24 mouse cellular contexts compared by ENCODE assay signal in the genomic region with DNA sequence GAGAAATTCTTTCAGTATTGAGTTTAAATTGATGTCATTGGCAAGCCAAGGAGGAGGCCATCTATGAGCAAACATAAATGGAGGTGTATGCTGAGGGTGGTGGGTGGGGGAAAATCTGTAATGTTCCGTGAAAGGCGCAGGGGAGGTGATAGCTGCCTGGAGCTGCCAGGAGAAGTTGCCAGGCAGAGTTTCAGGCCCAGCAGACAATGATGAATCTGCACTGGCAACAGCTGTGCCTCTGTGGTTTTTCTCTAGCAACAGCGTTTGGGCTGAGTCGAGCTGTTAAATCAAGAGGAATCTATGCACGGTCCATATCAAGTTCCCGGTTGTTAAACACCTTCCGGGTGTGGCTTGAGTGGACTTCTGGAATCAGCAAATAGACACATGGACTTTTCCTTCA.
A peak's percentile ranks its signal among the peaks of the same experiment; 100 is the strongest.
DNase-seq lines count a peak whose midpoint lies in the region; ATAC-seq and TF ChIP-seq lines count a peak whose summit lies in the region.
"Had no signal": no experiment of that assay in that cellular context is flagged by ENCODE, and none has a peak within 500 bp of the region (broad histone marks: within the 10 kb centered on the region; RNA-seq: fewer than 3 reads in every experiment).

No protein-coding gene starts in this region.

- peak; percentile 3 to 30 for DNase-seq in frontal cortex, adult 2 months (ENCODE audit: extremely low spot score in 1 of 2, low spot score in 1 of 2)
- no peak for DNase-seq in frontal cortex, postnatal 25 days (ENCODE audit: low spot score in 2 of 2)
- peak; percentile 6 for DNase-seq in midbrain, embryonic 11.5 days (ENCODE audit: low spot score, missing footprints)
- DNase-seq in midbrain, postnatal 0 days (ENCODE audit: low spot score), result no peak
- peak; percentile 46 for DNase-seq in brain, adult 2 months (ENCODE audit: low read depth, low spot score)
- DNase-seq: adrenal gland, adult 8-10 months; cerebellum, adult 9-11 months; gastrocnemius, postnatal 10 days; heart, adult 18-20 months; kidney, postnatal 10 days; retina, postnatal 1 day; thymus, adult 18-20 months; thymus, postnatal 4 days had no signal

- no peaks in the 10 kb centered on the region for H3K9me3 ChIP-seq in midbrain, embryonic 11.5 days (ENCODE audit: control insufficient read depth, low read length)
- H3K9me3 ChIP-seq in midbrain, postnatal 0 days (ENCODE audit: low read length), result no peaks in the 10 kb centered on the region
- H3K9me3 ChIP-seq in kidney, embryonic 15.5 days (replicated peaks), result peaks cover 4% of the 10 kb centered on the region; the same call in 1 of the 2 replicates
- H3K9me3 ChIP-seq: hindbrain, embryonic 15.5 days; intestine, embryonic 15.5 days had no signal

- no peak for TF ChIP-seq CTCF in midbrain, postnatal 0 days (IDR thresholded peaks at IDR 0.05)

- no peak overlapping the region for H3K27ac ChIP-seq in midbrain, embryonic 11.5 days (ENCODE audit: low read depth, low read length)
- no peak overlapping the region for H3K27ac ChIP-seq in midbrain, postnatal 0 days (ENCODE audit: low read depth, low read length)
- no peak overlapping the region for H3K27ac ChIP-seq in kidney, embryonic 15.5 days
- H3K27ac ChIP-seq: embryonic facial prominence, embryonic 12.5 days; forebrain, embryonic 15.5 days; heart, embryonic 13.5 days; hindbrain, embryonic 15.5 days; intestine, embryonic 15.5 days; layer of hippocampus, adult 2 months had no signal

- no peak overlapping the region for H3ac ChIP-seq in myocyte (ENCODE audit: control insufficient read depth, insufficient read length)

- H3K4me1 ChIP-seq in midbrain, embryonic 11.5 days (ENCODE audit: control insufficient read depth, insufficient read depth, low read length), result no peaks in the 10 kb centered on the region
- no peaks in the 10 kb centered on the region for H3K4me1 ChIP-seq in midbrain, postnatal 0 days (ENCODE audit: insufficient read depth, low read length)
- H3K4me1 ChIP-seq in kidney, embryonic 15.5 days, result no peaks in the 10 kb centered on the region
- H3K4me1 ChIP-seq: embryonic facial prominence, embryonic 12.5 days; forebrain, embryonic 15.5 days; heart, embryonic 13.5 days; hindbrain, embryonic 15.5 days; intestine, embryonic 15.5 days had no signal

- H3K4me3 ChIP-seq in midbrain, embryonic 11.5 days (ENCODE audit: low read depth, low read length), result no peak overlapping the region
- no peak overlapping the region for H3K4me3 ChIP-seq in midbrain, postnatal 0 days (ENCODE audit: low read depth, low read length)
- H3K4me3 ChIP-seq in myocyte, result no peak overlapping the region
- H3K4me3 ChIP-seq in kidney, embryonic 15.5 days (replicated peaks), result no peak overlapping the region
- H3K4me3 ChIP-seq: embryonic facial prominence, embryonic 12.5 days; forebrain, embryonic 15.5 days; heart, embryonic 13.5 days; hindbrain, embryonic 15.5 days; intestine, embryonic 15.5 days; layer of hippocampus, adult 2 months had no signal

- H3K9ac ChIP-seq in midbrain, embryonic 11.5 days (ENCODE audit: low read length), result no peak overlapping the region
- H3K9ac ChIP-seq in midbrain, postnatal 0 days (replicated peaks; ENCODE audit: low read length, poor library complexity, severe bottlenecking), result no peak overlapping the region
- H3K9ac ChIP-seq in kidney, embryonic 15.5 days, result no peak overlapping the region
- H3K9ac ChIP-seq: embryonic facial prominence, embryonic 12.5 days; forebrain, embryonic 15.5 days; heart, embryonic 13.5 days; hindbrain, embryonic 15.5 days; intestine, embryonic 15.5 days had no signal

- no peak for ATAC-seq in midbrain, embryonic 11.5 days (ENCODE audit: low FRiP score)
- ATAC-seq in midbrain, postnatal 0 days (ENCODE audit: low FRiP score), result no peak
- ATAC-seq in CD4-positive, CD25-positive, alpha-beta regulatory T cell, adult 4 months, result no peak
- ATAC-seq in kidney, embryonic 15.5 days (replicated peaks; ENCODE audit: low FRiP score), result no peak
- ATAC-seq: forebrain, embryonic 15.5 days; intestine, embryonic 15.5 days; midbrain, embryonic 16.5 days had no signal

- no peaks in the 10 kb centered on the region for H3K27me3 ChIP-seq in midbrain, embryonic 11.5 days (ENCODE audit: control insufficient read depth, insufficient read depth, low read length)
- no peaks in the 10 kb centered on the region for H3K27me3 ChIP-seq in midbrain, postnatal 0 days (ENCODE audit: insufficient read depth, low read length)
- no peaks in the 10 kb centered on the region for H3K27me3 ChIP-seq in myocyte (ENCODE audit: control insufficient read depth, insufficient read depth, insufficient read length)
- H3K27me3 ChIP-seq in kidney, embryonic 15.5 days, result no peaks in the 10 kb centered on the region
- H3K27me3 ChIP-seq: embryonic facial prominence, embryonic 12.5 days; forebrain, embryonic 15.5 days; heart, embryonic 13.5 days; hindbrain, embryonic 15.5 days; intestine, embryonic 15.5 days had no signal

- 83% methylated on average over 7 of the region's 7 CpGs for WGBS in midbrain, embryonic 11.5 days
- WGBS in midbrain, postnatal 0 days, result 84% methylated on average over 7 of the region's 7 CpGs
- 57% methylated on average over 7 of the region's 7 CpGs for WGBS in kidney, embryonic 15.5 days

- H3K4me2 ChIP-seq in midbrain, embryonic 11.5 days, result no peak overlapping the region
- H3K4me2 ChIP-seq in midbrain, postnatal 0 days (ENCODE audit: low read depth, low read length, poor library complexity, severe bottlenecking), result no peak overlapping the region
- H3K4me2 ChIP-seq in myocyte (ENCODE audit: low read depth), result peak overlapping the region; percentile 60
- H3K4me2 ChIP-seq in kidney, embryonic 15.5 days, result no peak overlapping the region
- H3K4me2 ChIP-seq: embryonic facial prominence, embryonic 12.5 days; forebrain, embryonic 15.5 days; heart, embryonic 13.5 days; hindbrain, embryonic 15.5 days; intestine, embryonic 15.5 days; liver, embryonic 11.5 days had no signal

- no peaks in the 10 kb centered on the region for H3K36me3 ChIP-seq in midbrain, embryonic 11.5 days (ENCODE audit: control insufficient read depth, insufficient read depth, low read length)
- H3K36me3 ChIP-seq in midbrain, postnatal 0 days (ENCODE audit: insufficient read depth, low read length), result no peaks in the 10 kb centered on the region
- no peaks in the 10 kb centered on the region for H3K36me3 ChIP-seq in myocyte (ENCODE audit: control insufficient read depth, insufficient read depth)
- H3K36me3 ChIP-seq in kidney, embryonic 15.5 days, result no peaks in the 10 kb centered on the region
- H3K36me3 ChIP-seq: embryonic facial prominence, embryonic 12.5 days; forebrain, embryonic 15.5 days; heart, embryonic 13.5 days; hindbrain, embryonic 15.5 days; intestine, embryonic 15.5 days had no signal

- H3K79me2 ChIP-seq in myocyte (ENCODE audit: control insufficient read depth, insufficient read depth), result no peaks in the 10 kb centered on the region

- no peak for TF ChIP-seq POLR2A in myocyte (IDR thresholded peaks at IDR 0.05; ENCODE audit: insufficient read length, low read depth)

TF ChIP-seq in myocyte, 11 proteins besides CTCF, POLR2A, EP300 and RAD21:
- TF ChIP-seq POLR2AphosphoS2 (IDR thresholded peaks at IDR 0.05; ENCODE audit: insufficient read length, low read depth) (no peak), TCF3 (IDR thresholded peaks at IDR 0.05; ENCODE audit: insufficient read length, low read depth) (no peak), MAX (IDR thresholded peaks at IDR 0.05; ENCODE audit: low read depth) (no peak), CEBPB (IDR thresholded peaks at IDR 0.05; ENCODE audit: insufficient read depth, poor library complexity, severe bottlenecking) (no peak), MYOG (IDR thresholded peaks at IDR 0.05; ENCODE audit: control insufficient read depth in 1 of 3, insufficient read depth in 1 of 3, insufficient read length in 2 of 3, low read depth in 2 of 3) (peak; percentile 71 to 94 (median 85)), MYOD1 (IDR thresholded peaks at IDR 0.05; ENCODE audit: control insufficient read depth in 1 of 3, insufficient read length in 2 of 3, low read depth in 2 of 3) (peak; percentile 13 to 92 (median 86)), TCF12 (IDR thresholded peaks at IDR 0.05; ENCODE audit: insufficient read depth, poor library complexity, severe bottlenecking) (peak; percentile 41), USF1 (IDR thresholded peaks at IDR 0.05; ENCODE audit: low read depth) (no peak), SRF (IDR thresholded peaks at IDR 0.05; ENCODE audit: control insufficient read depth, insufficient read length, low read depth) (no peak), E2F4 (IDR thresholded peaks at IDR 0.05; ENCODE audit: insufficient read depth) (no peak), REST (IDR thresholded peaks at IDR 0.05; ENCODE audit: insufficient read depth, insufficient read length) (no peak)

Comparison
In these comparisons a context has a peak if more than half of its experiments do, and no peak if none do; other contexts are left out.
1. DNase-seq: peak in frontal cortex, adult 2 months (2 of 2), midbrain, embryonic 11.5 days (single experiment) and brain, adult 2 months (single experiment); none in frontal cortex, postnatal 25 days (0 of 2) and midbrain, postnatal 0 days (single experiment).